Mouse (Mus musculus) layer of hippocampus, adult 9-11 months (tissue): ENCODE measurements around the gene Mettl23.

ENCODE experiments used
- DNase-seq: peaks from one replicate; pipeline ENCODE4 v3.0.0; 2022

The Mettl23 gene

GRCm38 (mm10) chr11:116843261-116844233 lies at the start of gene Mettl23, which contains the start of gene Jmjd6:
Gene Mettl23 (plus strand): TSS chr11:116843278.
Gene Jmjd6 (minus strand): TSS chr11:116843449.
- peak; percentile 98 for DNase-seq

GRCm38 (mm10) chr11:116799364-116799763 lies 43.7 kb upstream of the Mettl23 start:
- peak; percentile 58 for DNase-seq

GRCm38 (mm10) chr11:116801106-116801505 lies 42.0 kb upstream of the Mettl23 start:
- DNase-seq, result no peak

GRCm38 (mm10) chr11:116802709-116803108 lies 40.4 kb upstream of the Mettl23 start:
- no peak for DNase-seq

- DNase-seq, result no peak
These were observed 36.7 kb upstream of the Mettl23 start for GRCm38 (mm10) chr11:116806136-116807071.

GRCm38 (mm10) chr11:116807116-116807515 lies 36.0 kb upstream of the Mettl23 start:
- DNase-seq, result no peak

GRCm38 (mm10) chr11:116807526-116807925 lies 35.6 kb upstream of the Mettl23 start:
- DNase-seq, result no peak

GRCm38 (mm10) chr11:116807938-116808606 lies 35.0 kb upstream of the Mettl23 start:
- peak; percentile 76 for DNase-seq

- no peak for DNase-seq
These were observed 34.2 kb upstream of the Mettl23 start for GRCm38 (mm10) chr11:116808811-116809395.

GRCm38 (mm10) chr11:116809520-116809919 lies 33.6 kb upstream of the Mettl23 start:
- DNase-seq, result no peak

- no peak for DNase-seq
These were observed 32.5 kb upstream of the Mettl23 start for GRCm38 (mm10) chr11:116810528-116810927.

- DNase-seq, result peak; percentile 81
These were observed 31.8 kb upstream of the Mettl23 start for GRCm38 (mm10) chr11:116810983-116811901.

- DNase-seq, result no peak
These were observed 30.1 kb upstream of the Mettl23 start for GRCm38 (mm10) chr11:116812793-116813529.

- DNase-seq, result no peak
These were observed 29.5 kb upstream of the Mettl23 start for GRCm38 (mm10) chr11:116813610-116814009.

GRCm38 (mm10) chr11:116814076-116814883 lies 28.8 kb upstream of the Mettl23 start:
- no peak for DNase-seq

- no peak for DNase-seq
These were observed 28.1 kb upstream of the Mettl23 start for GRCm38 (mm10) chr11:116814884-116815415.

GRCm38 (mm10) chr11:116816769-116817168 lies 26.3 kb upstream of the Mettl23 start:
- no peak for DNase-seq

GRCm38 (mm10) chr11:116817567-116817966 lies 25.5 kb upstream of the Mettl23 start:
- no peak for DNase-seq

GRCm38 (mm10) chr11:116818722-116819121 lies 24.4 kb upstream of the Mettl23 start:
- DNase-seq, result no peak
